Mouse (Mus musculus) liver, adult 2 months (tissue): ENCODE measurements around the gene C1s1.

Experiments
- CTCF ChIP-seq: fragments of 200-500 bp; IDR thresholded peaks from 2 replicates; pipeline ENCODE4 v1.5.1; 2011; ENCODE audit warnings: low read depth, low read length, control low read depth
- POLR2A ChIP-seq: fragments of 200-500 bp; IDR thresholded peaks from 2 replicates; pipeline ENCODE4 v1.6.1; 2011; ENCODE audit warnings: low read length, control low read depth; ENCODE audit not compliant: insufficient read depth; ENCODE audit errors: extremely low read depth

DNA sequence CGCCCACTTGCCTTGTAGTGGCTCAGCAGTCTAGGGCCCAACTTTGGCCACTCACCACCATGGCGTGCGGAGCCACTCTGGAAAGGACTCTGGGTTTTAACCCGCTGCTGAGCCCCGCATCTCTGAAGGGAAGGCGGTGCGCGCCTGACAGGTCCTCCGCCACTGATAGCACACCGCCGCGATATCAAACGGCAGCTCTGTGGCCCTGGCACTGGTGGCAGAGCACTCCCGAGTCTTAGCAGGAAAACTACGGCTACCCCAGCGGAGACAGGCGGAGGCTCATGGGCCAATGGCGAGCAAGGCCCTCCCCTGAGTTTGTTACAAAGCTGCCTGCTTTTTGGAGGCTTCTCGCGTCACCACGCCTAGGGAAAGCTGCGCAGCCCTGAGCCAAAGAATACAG, 10.6 kb upstream of the C1s1 start:
- TF ChIP-seq CTCF (no peak), POLR2A (no peak)
